Mouse (Mus musculus) heart, adult 2 months (tissue): ENCODE data around the gene Tox2. TPM values are rescaled to one million over a fixed set of nuclear protein-coding genes. Genes with fewer than 3 reads are reported as not detected.

Experiments used
- DNase-seq, 2 experiments: peaks; one replicate each; pipeline ENCODE4 v3.0.0; 2021
- H3K27ac ChIP-seq: fragments of 200-600 bp; 2 replicates; pipeline ENCODE4 v1.8.1; 2022
- H3K27me3 ChIP-seq: fragments of 200-500 bp; 2 replicates; pipeline ENCODE4 v1.6.1; 2012; ENCODE audit warnings: mild to moderate bottlenecking, low read length, inconsistent platforms, mixed read lengths; ENCODE audit not compliant: control insufficient read depth, insufficient read depth
- H3K36me3 ChIP-seq: fragments of 200-500 bp; 2 replicates; pipeline ENCODE4 v1.6.1; 2012; ENCODE audit warnings: low read length, inconsistent platforms; ENCODE audit not compliant: control insufficient read depth, insufficient read depth
- H3K4me1 ChIP-seq: fragments of 200-500 bp; 2 replicates; pipeline ENCODE4 v1.6.1; 2011; ENCODE audit warnings: low read length; ENCODE audit not compliant: control insufficient read depth, insufficient read depth
- H3K4me3 ChIP-seq: fragments of 200-600 bp; 2 replicates; pipeline ENCODE4 v1.8.1; 2022
- H3K79me2 ChIP-seq: fragments of 200-500 bp; replicated peaks from 2 replicates; pipeline ENCODE4 v1.6.1; 2012; ENCODE audit warnings: mild to moderate bottlenecking, inconsistent platforms, low read length, moderate library complexity, mixed read lengths; ENCODE audit not compliant: control insufficient read depth, insufficient read depth
- H3K9ac ChIP-seq: fragments of 200-500 bp; 2 replicates; pipeline ENCODE4 v1.6.1; 2012; ENCODE audit warnings: low read depth, mild to moderate bottlenecking, control low read depth, inconsistent platforms, low read length, mixed read lengths
- CTCF ChIP-seq: fragments of 200-600 bp; IDR thresholded peaks from 2 replicates; pipeline ENCODE4 v1.8.1; 2022; ENCODE audit warnings: antibody characterized with exemption, mild to moderate bottlenecking, moderate library complexity
- EP300 ChIP-seq: fragments of 200-500 bp; IDR thresholded peaks from 2 replicates; pipeline ENCODE4 v1.6.1; 2011; ENCODE audit warnings: low read depth, low read length, control low read depth; ENCODE audit not compliant: insufficient read depth
- POLR2A ChIP-seq: fragments of 200-500 bp; IDR thresholded peaks from 2 replicates; pipeline ENCODE4 v1.6.1; 2011; ENCODE audit warnings: mild to moderate bottlenecking, low read depth, low read length, control low read depth; ENCODE audit not compliant: insufficient read depth
- WGBS: fragments of 180-500 bp; shearing (Covaris S2); methylation state at CpG from one replicate; pipeline ENCODE4 v1.1.7; 2018; 5-methylcytosine and 5-hydroxymethylcytosine counted together
- intact Hi-C: fragments of 180-260 bp; cut with DNase I; formaldehyde crosslinking; loops from one replicate; pipeline ENCODE4 v1.15.1; 2025
- polyA plus RNA-seq: library from polyadenylated mRNA; depleted of rRNA; stranded (reverse); fragments of >200 nt; gene quantifications from 2 replicates; pipeline ENCODE4 v1.2.3, GENCODE M21; 2012
- total RNA-seq, 2 experiments: library from RNA; stranded (reverse); gene quantifications; 2 replicates each; pipeline ENCODE4 v1.2.3; 2021

Tox2 gene
- total and polyA plus RNA-seq, 3 experiments: 1.1 to 1.7 (median 1.3) TPM

GRCm38 (mm10) chr2:163192485-163192884 is 10.4 kb upstream of the Tox2 start:
- WGBS: 83% methylated on average over 6 of the region's 6 CpGs
- Histone ChIP-seq H3K9ac (no peak overlapping the region), H3K4me3 (no peak overlapping the region), H3K4me1 (0 out of 2 replicates have a peak, but pooled peaks cover 1% of the 10 kb centered on the region), H3K27ac (no peak overlapping the region), H3K79me2 (no peaks in the 10 kb centered on the region), H3K36me3 (no peaks in the 10 kb centered on the region), H3K27me3 (no peaks in the 10 kb centered on the region)
- intact Hi-C loops: no loop called here
- TF ChIP-seq CTCF: no peak
- no peak for TF ChIP-seq EP300
- TF ChIP-seq POLR2A: no peak
- DNase-seq: no peak

DNA sequence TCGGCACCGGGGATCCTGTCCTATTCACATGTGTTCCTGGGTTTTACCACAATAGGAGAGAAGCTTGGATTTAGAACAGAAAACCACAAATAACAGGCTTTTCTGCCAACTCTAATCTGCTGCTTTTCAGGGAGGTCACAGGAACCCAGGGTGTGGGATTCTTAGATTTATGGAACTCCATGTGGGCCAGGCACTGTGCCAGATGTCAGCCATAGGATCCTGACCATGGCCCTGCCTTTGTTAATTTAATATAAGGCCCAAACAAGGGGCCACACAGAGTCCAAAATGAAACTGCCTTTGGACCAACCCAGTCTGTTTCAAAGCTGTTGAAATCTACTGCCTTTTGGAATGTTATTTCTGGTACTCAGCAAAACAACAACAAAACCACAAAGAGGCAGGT is 8.9 kb upstream of the Tox2 start:
- no peak for DNase-seq
- Histone ChIP-seq H3K79me2 (no peaks in the 10 kb centered on the region), H3K27ac (no peak overlapping the region), H3K4me1 (0 out of 2 replicates have a peak, but pooled peaks cover 1% of the 10 kb centered on the region), H3K27me3 (no peaks in the 10 kb centered on the region), H3K9ac (no peak overlapping the region), H3K36me3 (no peaks in the 10 kb centered on the region), H3K4me3 (no peak overlapping the region)
- intact Hi-C loops: no loop called here
- WGBS: 69% methylated on average over 2 of the region's 2 CpGs
- TF ChIP-seq POLR2A (no peak), EP300 (no peak), CTCF (no peak)

DNA sequence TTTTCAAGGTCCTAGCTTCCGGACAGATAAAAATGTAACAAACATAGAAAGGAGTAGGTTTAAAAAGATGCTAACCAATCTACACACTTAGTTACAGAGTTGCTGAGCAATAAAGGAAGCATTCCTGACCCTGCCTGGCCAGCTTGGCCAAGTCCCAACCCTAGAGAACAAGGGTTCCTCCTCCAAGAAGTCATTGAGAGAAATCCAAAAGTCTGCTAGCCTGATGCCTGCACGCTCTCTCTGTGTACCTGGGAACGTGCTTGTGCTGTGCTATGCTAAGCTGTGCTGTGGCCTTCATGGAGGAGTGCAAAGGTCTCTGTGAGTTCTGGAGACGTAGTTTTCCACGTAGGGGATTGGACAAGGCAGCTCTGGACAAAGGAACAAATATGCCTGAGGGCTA is 8.4 kb upstream of the Tox2 start:
- Histone ChIP-seq H3K27me3 (no peaks in the 10 kb centered on the region), H3K79me2 (no peaks in the 10 kb centered on the region), H3K27ac (no peak overlapping the region), H3K36me3 (no peaks in the 10 kb centered on the region), H3K9ac (no peak overlapping the region), H3K4me3 (no peak overlapping the region), H3K4me1 (0 out of 2 replicates have a peak, but pooled peaks cover 1% of the 10 kb centered on the region)
- no peak for DNase-seq
- intact Hi-C loops: no loop called here
- TF ChIP-seq EP300 (no peak), CTCF (no peak), POLR2A (no peak)
- WGBS: 67% methylated on average over 5 of the region's 5 CpGs

DNA sequence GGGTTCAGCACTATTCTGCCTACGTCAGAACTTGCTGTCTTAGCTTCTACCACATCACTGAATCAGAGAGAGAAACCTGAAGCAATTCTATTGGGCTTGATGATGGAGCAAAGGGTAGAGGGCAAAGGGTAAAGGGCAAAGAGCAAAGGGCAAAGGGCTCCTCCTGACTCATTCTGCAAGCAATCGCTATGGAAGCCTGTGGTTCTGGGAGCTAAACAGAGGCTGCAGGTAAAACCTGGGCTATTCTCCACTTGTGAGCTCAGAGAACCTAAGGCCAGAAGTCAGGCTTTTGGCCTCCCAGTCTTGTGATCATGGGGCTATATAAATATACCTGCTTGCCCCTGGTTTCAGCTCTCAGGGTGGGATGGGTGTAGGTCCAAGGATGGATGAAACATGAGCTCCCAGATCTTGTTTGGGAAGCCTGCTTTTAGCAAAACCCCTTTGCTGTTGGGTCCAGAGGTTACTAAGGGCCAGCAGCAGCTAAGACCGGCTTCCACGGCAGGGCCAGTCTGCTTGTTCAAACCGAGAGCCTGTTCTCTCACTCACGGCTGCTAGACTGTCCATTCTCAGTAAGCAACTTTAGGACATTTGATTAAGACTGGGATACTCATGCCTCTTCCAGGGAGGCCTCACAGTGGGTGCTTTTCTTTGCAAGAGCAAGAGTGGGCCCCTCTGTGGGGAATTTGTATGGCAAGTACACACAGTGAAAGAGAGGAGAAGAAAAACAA is 7.7 kb upstream of the Tox2 start:
- intact Hi-C loops: no loop called here
- WGBS: 88% methylated on average over 6 of the region's 6 CpGs
- Histone ChIP-seq H3K36me3 (no peaks in the 10 kb centered on the region), H3K27ac (no peak overlapping the region), H3K4me3 (no peak overlapping the region), H3K9ac (no peak overlapping the region), H3K4me1 (0 out of 2 replicates have a peak, but pooled peaks cover 1% of the 10 kb centered on the region), H3K79me2 (no peaks in the 10 kb centered on the region), H3K27me3 (no peaks in the 10 kb centered on the region)
- TF ChIP-seq CTCF (no peak), POLR2A (no peak), EP300 (no peak)
- DNase-seq: no peak

DNA sequence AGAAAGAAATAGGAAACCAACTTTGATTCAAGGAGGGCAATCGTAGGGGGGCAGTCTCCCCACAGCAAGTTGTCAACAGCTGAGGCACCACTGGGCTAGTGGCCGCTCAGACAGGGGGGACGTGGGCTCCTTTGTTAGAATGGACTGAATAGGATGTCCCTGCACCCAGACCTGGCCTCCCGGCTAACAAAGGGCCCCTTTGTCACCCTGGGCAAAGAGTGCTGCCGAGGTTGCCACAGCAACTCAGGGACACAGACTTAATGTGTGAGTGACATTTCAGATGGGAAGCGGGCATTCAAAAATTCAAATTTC is 7.1 kb upstream of the Tox2 start:
- WGBS: 83% methylated on average over 6 of the region's 6 CpGs
- no peak for TF ChIP-seq CTCF
- no peak for TF ChIP-seq POLR2A
- TF ChIP-seq EP300: no peak
- no peak for DNase-seq
- intact Hi-C loops: no loop called here
- H3K4me3 ChIP-seq: no peak overlapping the region
- H3K79me2 ChIP-seq: no peaks in the 10 kb centered on the region
- H3K9ac ChIP-seq: no peak overlapping the region
- 0 out of 2 replicates have a peak, but pooled peaks cover 1% of the 10 kb centered on the region for H3K4me1 ChIP-seq
- H3K27me3 ChIP-seq: no peaks in the 10 kb centered on the region
- H3K36me3 ChIP-seq: no peaks in the 10 kb centered on the region
- H3K27ac ChIP-seq: no peak overlapping the region

DNA sequence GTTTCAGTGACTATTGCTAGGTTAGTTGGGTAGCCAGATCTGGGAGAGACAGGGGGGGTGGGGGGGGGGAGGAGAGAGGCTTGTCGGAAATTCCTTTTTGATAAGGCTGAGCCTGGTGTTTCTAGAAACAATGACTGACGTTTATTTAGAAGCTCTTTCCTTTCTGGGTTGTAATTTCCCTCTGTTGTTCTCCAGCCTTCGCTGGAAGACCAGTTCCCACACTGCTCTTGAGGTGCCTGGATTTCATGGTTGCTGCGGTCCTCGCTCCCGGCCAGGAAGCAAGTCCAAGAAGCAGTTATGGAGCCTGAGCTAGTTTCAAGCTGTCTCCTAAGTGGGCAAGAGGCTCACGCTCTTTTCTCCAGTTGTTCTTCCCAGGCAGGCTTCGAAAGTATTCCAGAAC is 1.0 kb upstream of the Tox2 start:
- Histone ChIP-seq H3K79me2 (no peaks in the 10 kb centered on the region), H3K4me3 (peak overlapping the region; percentile 36), H3K9ac (no peak overlapping the region), H3K27ac (peak overlapping the region; percentile 60), H3K36me3 (no peaks in the 10 kb centered on the region), H3K4me1 (peaks cover 4% of the 10 kb centered on the region), H3K27me3 (peaks cover 14% of the 10 kb centered on the region)
- intact Hi-C loops: loop anchor here (5.0 to 10.0 kb wide), 4 partner anchors 50 to 257 kb away; partner anchors contain the start of gene L3mbtl1
- DNase-seq: peak in 1 of 2 experiments; percentile 10
- no peak for TF ChIP-seq CTCF
- peak; percentile 69 for TF ChIP-seq POLR2A
- WGBS: 27% methylated on average over 8 of the region's 8 CpGs
